Mouse (Mus musculus): ENCODE measurements at regions not wholly inside any gene's neighbourhood (a gene's known extent, or its start where the extent isn't known, plus 50 kb on each side); places are given as distances from the start of the nearest gene placed in this dataset.

GRCm38 (mm10) chr6:84514623-84515022 lies 79.1 kb downstream of the Cyp26b1 start:
- no peak for DNase-seq (ENCODE audit: low spot score in 2 of 2)

DNA sequence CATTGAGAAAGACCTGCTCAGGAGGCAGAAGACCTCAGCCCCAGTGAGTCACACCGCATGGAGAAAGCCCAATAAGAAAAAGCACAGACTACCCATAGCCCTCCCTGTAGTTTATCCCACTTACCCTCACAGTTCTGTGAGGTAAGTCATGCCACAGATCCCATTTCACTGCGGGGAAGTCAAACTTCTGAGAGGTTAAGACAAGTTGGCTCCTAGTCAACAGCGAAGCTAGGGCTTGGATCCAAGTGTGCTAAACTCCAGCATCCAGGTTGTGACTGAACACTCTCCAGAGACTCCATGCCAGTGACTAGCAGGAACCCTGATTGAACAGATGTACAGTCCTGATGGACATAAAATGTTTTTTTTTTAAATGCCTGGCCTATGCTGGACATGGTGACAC lies 85.1 kb downstream of the Cyp26b1 start:
- DNase-seq (ENCODE audit: low spot score in 2 of 2), result no peak

DNA sequence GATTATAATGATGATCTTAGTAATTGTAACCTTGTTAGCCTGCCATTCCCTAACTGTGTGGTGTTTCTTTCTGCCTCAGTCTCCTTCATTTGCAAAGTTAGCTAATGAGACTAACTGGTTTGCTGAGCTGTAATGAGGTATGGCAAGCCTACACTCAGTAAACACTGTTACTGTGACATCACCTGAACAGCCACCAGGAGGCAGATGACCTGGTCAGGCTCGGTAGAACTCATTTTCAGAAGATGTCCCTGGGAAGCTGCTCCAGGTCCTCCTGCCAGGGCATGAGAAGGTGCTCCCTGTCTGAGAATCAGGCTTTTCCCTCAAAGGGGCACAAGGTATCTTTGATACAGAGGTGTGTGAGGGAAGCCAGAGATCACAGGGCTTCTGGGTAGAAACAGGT lies 87.0 kb downstream of the Cyp26b1 start:
- DNase-seq (ENCODE audit: low spot score in 2 of 2), result no peak

DNA sequence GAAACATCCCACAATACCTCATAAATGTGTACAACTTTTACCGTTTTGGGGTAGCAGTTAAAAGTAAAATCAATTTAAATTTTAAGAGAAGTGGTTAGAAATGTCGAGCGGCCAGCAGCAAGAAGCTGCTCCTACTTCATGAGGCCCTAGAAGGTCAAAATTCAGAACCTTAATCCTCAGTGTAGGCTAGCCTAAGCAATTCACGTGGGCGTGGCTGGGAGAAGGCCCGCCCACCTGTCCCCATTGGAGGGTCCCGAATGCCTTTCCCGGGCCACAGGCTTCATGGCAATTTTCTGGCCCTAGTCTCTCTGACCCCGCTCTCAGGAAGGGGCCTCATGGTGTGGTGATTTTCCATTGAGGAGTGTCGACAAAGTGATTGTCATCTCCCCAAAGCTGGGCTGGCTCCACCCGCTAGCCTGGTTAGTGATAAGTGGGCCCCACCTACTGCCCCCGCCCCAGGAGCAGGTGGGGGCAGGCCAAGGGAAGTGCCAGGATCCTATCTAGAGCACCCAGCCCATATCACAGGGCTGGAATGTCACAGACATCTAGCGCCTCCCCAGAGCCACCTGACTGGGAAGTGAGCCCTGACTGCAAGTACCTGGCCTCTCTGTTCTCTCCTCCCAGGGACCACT lies 93.3 kb downstream of the Cyp26b1 start:
- DNase-seq (ENCODE audit: low spot score in 2 of 2), result no peak

DNA sequence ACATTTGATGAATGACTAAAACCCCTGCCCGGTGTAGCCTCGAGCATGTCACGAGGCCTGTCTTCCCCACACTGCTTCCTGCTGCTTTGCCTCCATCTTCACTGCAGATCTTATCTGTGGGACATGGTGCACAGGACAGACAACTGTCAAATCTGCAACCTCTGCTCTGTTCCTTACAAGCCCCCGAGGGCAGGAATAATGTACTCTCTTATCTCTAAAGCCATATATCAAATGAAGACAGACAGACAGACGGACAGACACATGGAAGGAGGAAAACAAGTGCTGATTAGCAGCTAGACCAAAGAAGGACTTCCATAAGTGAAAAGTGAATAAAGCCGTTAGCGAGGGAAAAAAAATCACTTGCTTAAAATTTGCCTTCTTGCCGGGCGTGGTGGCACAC lies 95.6 kb downstream of the Cyp26b1 start:
- DNase-seq (ENCODE audit: low spot score in 2 of 2), result no peak

GRCm38 (mm10) chr6:84493676-84494075 lies 100.0 kb downstream of the Cyp26b1 start:
- no peak for DNase-seq (ENCODE audit: low spot score in 2 of 2)

DNA sequence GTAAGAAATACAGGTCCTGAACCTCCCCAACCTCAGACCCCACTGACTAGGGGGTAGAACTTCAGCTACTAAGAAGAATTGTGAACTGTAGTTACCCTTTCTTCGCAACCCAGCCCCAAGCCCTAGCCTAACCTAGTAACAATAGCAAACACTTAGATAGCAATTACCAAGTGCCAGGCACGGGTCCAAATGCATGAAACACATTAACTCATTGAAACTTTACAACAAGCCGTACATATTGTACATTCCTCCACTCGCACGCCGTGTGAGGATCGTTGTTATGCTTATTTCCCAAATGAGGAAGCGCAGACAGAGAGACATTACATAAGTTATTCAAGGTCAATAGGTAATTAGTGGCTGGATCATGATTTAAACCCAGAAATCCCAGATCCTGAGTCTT lies 100.5 kb downstream of the Cyp26b1 start:
- no peak for DNase-seq (ENCODE audit: low spot score in 2 of 2)

DNA sequence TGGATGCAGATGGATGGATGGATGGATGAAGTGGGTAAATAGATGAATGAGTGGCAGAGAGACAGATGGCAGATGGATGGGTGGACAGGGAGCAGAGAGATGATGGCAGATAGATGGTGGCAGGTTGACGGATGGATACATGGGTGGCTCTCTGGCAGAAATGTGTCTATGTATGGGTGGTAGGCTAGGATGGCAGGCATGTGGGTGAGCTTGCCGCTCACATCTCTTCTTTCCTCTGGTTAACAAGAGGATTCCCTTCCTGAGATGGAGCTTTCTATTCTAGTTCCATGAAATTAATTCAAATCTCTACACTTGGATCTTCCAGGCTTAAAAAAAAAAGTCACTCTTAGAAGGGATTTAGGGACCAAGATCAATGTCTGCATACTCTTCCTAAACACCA lies 101.1 kb downstream of the Cyp26b1 start:
- no peak for DNase-seq (ENCODE audit: low spot score in 2 of 2)

- DNase-seq (ENCODE audit: low spot score in 2 of 2), result no peak
Measured at GRCm38 (mm10) chr6:84491106-84491505, 102.6 kb downstream of the Cyp26b1 start.

DNA sequence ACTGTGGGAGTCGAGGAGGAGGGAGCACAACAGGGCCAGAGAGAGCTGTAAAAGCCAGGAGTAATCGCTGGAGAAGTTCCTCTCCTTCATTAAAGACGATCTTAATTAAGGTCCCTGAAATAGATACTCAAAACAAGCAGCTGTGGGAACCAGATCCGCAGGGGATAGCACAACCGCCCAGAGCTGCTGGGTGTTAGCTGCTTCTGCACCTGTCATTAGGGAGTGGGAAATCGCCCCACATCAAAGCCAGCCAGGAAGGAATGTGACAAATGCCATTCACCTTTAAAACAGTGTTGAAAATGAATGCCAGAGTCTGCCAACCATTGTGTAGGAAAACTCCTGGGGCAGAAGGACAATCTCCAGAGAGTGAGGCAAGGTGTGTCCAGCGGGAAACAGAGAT lies 112.5 kb downstream of the Cyp26b1 start:
- DNase-seq (ENCODE audit: low spot score in 2 of 2), result no peak

DNA sequence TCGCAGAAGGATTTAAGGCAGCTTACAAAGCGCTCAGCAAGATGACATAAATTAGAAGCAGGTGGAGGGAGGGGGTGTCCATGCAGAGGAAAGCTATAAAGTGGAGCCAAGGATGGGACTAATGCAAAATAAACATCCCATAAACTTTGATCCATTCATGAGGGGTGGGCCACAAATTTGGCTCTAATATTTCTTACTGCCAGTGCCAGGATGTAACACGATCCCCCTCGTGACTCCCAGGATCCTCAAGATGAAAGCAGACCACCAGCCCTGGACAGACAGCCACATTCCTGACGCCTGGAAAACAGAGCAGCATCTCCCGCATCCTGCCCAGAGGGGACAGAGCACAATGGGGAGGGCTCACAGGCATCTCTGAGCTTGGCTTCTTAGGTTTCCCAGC lies 116.6 kb downstream of the Cyp26b1 start:
- no peak for DNase-seq (ENCODE audit: low spot score in 2 of 2)

GRCm38 (mm10) chr6:84476466-84476865 lies 117.2 kb downstream of the Cyp26b1 start:
- no peak for DNase-seq (ENCODE audit: low spot score in 2 of 2)

GRCm38 (mm10) chr6:84474835-84475234 lies 118.9 kb downstream of the Cyp26b1 start:
- DNase-seq (ENCODE audit: low spot score in 2 of 2), result no peak

DNA sequence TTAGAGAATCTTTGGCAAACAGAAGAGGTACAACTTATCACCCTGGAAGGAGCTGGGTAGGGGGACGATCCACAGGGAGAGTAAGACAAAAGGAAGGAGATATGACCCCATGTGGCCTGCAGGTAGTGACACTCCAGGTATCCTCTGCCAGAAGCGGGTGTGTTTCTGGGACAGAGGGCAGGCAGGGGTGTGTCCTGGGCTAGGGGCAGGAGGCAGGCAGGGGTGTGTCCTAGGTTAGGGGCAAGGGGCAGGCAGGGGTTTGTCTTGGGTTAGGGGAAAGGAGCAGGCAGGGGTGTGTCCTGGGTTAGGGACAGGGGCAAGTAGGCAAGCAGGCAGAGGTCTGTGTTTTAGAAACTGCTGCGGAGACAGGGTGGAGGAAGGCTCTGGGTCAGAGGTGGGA lies 120.5 kb downstream of the Cyp26b1 start:
- DNase-seq (ENCODE audit: low spot score in 2 of 2), result no peak

GRCm38 (mm10) chr6:84472287-84472686 lies 121.4 kb downstream of the Cyp26b1 start:
- no peak for DNase-seq (ENCODE audit: low spot score in 2 of 2)

- DNase-seq (ENCODE audit: low spot score in 2 of 2), result no peak
Measured at GRCm38 (mm10) chr6:84467319-84467718, 126.4 kb downstream of the Cyp26b1 start.

- peak; percentile 40 to 60 for DNase-seq (ENCODE audit: low spot score in 2 of 2)
Measured at GRCm38 (mm10) chr6:84466223-84466622, 127.5 kb downstream of the Cyp26b1 start.

DNA sequence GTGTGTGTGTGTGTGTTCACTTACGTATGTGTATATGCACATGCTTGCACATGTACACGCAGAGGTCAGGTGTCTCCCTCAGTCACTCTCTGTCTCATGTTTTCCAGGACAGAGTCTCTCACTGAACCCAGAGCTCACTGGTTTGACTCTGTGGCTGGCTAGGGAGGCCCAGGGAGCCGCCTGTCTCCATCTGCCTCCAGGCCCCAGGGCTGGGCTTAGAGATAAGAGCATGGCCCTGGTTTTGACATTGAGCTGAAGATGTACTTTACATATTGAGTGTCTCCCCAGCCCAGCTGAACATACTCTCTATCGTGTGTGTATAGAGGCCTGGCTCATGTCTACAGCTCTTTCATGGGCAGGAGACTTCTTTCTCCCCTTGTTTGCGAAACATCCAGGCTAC lies 128.1 kb downstream of the Cyp26b1 start:
- no peak for DNase-seq (ENCODE audit: low spot score in 2 of 2)

GRCm38 (mm10) chr6:84463592-84464367 lies 129.9 kb downstream of the Cyp26b1 start:
- no peak for DNase-seq (ENCODE audit: low spot score in 2 of 2)

DNA sequence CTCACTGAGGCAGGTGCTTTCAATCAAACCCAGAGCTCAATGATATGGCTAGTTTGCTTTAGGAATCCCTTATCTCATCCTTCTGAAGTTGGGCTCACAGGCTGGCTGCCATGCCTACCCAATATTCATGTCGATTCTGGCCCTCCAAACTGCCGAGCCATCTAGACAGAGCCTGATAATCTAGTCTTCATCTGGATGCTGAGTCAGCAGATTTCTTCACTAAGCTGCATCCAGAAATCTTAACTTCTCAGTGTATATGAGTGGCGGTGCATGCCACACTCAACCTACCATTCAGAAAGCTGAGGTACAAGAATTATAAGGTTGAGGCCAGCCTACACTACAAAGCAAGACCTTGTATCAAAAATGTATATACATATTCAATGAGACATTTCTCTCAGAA lies 136.9 kb downstream of the Cyp26b1 start:
- no peak for DNase-seq (ENCODE audit: low spot score in 2 of 2)

GRCm38 (mm10) chr6:84445093-84445492 lies 148.6 kb downstream of the Cyp26b1 start:
- no peak for DNase-seq (ENCODE audit: low spot score in 2 of 2)

- no peak for DNase-seq (ENCODE audit: low spot score in 2 of 2)
Measured at GRCm38 (mm10) chr6:84442667-84443066, 151.0 kb downstream of the Cyp26b1 start.
